Mouse (Mus musculus): ENCODE measurements around the gene Hcst.
A peak's percentile ranks its signal among the peaks of the same experiment; 100 is the strongest.

GRCm38 (mm10) chr7:30394871-30395270, 24.8 kb downstream of the Hcst start:
- no peak for TF ChIP-seq TCF12 (IDR thresholded peaks at IDR 0.05; ENCODE audit: low read depth, low read length)
- peak; percentile 49 to 62 (median 55) for TF ChIP-seq CTCF (IDR thresholded peaks at IDR 0.05 in 2 of 3, conservative IDR thresholded peaks at IDR 0.05 in 1 of 3; ENCODE audit: control insufficient read depth in 1 of 3, insufficient read depth in 1 of 3, low read depth in 2 of 3, low read length in 3 of 3, poor library complexity in 1 of 3, severe bottlenecking in 1 of 3)
- TF ChIP-seq POLR2AphosphoS2 (IDR thresholded peaks at IDR 0.05; ENCODE audit: low read length), result no peak
- no peak for TF ChIP-seq MEF2A (IDR thresholded peaks at IDR 0.05; ENCODE audit: extremely low read depth, insufficient replicate concordance, low read depth, low read length, poor library complexity, severe bottlenecking)
- no peak for TF ChIP-seq EP300 (IDR thresholded peaks at IDR 0.05; ENCODE audit: low read depth in 1 of 2, low read length in 2 of 2)
- peak; percentile 38 for TF ChIP-seq ZC3H11A (IDR thresholded peaks at IDR 0.05; ENCODE audit: low read depth, low read length)
- TF ChIP-seq MYC (IDR thresholded peaks at IDR 0.05; ENCODE audit: low read depth, low read length), result no peak
- no peak for TF ChIP-seq NRF1 (IDR thresholded peaks at IDR 0.05; ENCODE audit: insufficient read depth, low read depth, low read length, poor library complexity, severe bottlenecking)
- no peak for TF ChIP-seq KAT2A (conservative IDR thresholded peaks at IDR 0.05; ENCODE audit: low read depth, low read length)
- no peak for TF ChIP-seq POLR2A (IDR thresholded peaks at IDR 0.05; ENCODE audit: control insufficient read depth in 1 of 2, insufficient read depth in 1 of 2, low read depth in 1 of 2, low read length in 2 of 2, poor library complexity in 1 of 2)

Data from MEL (cell line).